Mouse (Mus musculus): ENCODE data around the gene C1ql2.

DNA sequence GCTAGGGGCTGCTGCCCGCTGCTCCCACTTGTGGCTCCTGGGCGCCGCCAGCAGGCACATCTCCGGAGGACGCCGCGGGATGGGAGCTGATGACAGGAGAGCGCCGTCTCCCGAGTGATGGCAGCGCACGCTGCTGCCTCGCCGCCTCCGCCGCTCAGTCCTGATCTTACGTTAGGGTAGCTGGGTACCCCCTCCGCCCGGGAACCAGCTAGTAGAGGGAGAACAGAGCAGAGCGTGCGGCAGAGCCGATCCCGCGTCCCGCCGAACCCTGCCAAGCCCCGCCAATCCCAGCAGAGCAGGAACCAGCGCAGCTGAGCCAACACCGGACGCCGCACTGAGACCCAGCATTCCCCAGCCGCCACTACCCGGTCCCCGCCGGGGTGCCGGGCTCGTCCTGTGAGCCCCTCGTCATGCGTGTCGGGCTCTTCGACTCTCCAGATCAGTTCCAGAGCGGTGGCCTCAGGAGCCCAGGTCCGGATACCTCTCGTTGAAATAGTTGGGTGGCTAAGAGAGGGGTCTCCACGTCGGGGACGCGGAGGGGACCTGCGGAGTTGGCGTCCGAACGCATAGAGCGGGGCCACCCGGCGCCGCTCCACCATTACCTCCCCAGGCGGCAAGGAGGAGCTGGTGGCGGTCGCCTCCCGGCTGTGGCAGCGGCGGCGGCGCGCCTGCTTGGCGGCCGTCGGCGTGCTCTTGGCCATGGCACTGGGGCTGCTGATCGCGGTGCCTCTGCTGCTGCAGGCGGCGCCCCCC is at the start of gene C1ql2:
- TF ChIP-seq CTCF (IDR thresholded peaks at IDR 0.05 in 2 of 3, conservative IDR thresholded peaks at IDR 0.05 in 1 of 3; ENCODE audit: control insufficient read depth in 1 of 3, insufficient read depth in 1 of 3, low read depth in 2 of 3, low read length in 3 of 3, poor library complexity in 1 of 3, severe bottlenecking in 1 of 3) (no peak), GATA1 (IDR thresholded peaks at IDR 0.05; ENCODE audit: low read depth, low read length) (no peak), POLR2A (IDR thresholded peaks at IDR 0.05; ENCODE audit: control insufficient read depth in 1 of 2, insufficient read depth in 1 of 2, low read depth in 1 of 2, low read length in 2 of 2, poor library complexity in 1 of 2) (no peak), KAT2A (conservative IDR thresholded peaks at IDR 0.05; ENCODE audit: low read depth, low read length) (no peak)
